Mouse (Mus musculus) thymus, postnatal 14 days (tissue): ENCODE results near the gene AC161166.1.

Experiments used
- DNase-seq: peaks from one replicate; pipeline ENCODE4 v3.0.0; 2021

The AC161166.1 gene

GRCm38 (mm10) chr7:24482208-24483020 lies 29.8 kb downstream of the AC161166.1 start:
- DNase-seq: no peak

GRCm38 (mm10) chr7:24481474-24482207 lies 30.6 kb downstream of the AC161166.1 start, which contains the start of gene Cadm4:
Gene Cadm4, plus strand, starts transcription at chr7:24482023.
- DNase-seq: peak; percentile 92

GRCm38 (mm10) chr7:24480986-24481473 lies 31.2 kb downstream of the AC161166.1 start:
- no peak for DNase-seq

DNA sequence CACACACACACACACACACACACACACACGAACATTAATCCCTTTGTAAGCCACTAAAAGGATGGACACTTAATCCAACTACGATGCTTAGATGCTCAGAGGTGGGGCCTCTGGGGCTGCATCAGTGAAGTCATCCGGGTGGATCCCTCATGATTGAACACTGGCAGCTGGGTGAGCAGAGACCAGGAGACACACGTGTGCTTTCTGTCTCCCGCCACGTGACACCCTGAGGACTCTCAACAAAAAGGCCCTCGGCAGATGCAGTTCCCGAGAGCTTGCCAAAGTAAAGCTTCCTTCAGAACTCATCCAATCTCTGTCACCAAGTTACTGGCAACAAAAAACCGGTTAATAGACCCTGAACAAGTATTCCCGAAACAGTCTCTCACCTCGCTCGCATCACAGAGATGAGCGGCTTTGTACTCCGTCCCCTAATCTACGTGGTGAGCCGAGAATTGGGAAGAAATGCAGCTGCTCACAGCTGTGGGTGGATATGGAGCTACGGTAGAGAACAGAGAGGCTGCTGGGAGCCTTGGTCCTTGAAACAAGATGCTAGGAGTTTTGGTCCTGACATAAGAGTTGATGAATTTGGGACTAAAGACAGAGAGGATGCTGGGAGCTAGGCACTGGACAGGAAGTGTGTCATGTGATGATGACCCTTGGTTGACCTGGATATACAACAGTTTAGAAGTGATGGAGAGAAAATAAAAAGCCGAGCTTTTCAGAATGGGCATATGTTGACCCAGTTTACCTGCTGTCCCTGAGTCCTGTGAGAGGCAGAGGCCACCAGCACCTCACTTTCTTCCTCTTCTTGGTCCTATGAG lies 31.9 kb downstream of the AC161166.1 start:
- DNase-seq: no peak

DNA sequence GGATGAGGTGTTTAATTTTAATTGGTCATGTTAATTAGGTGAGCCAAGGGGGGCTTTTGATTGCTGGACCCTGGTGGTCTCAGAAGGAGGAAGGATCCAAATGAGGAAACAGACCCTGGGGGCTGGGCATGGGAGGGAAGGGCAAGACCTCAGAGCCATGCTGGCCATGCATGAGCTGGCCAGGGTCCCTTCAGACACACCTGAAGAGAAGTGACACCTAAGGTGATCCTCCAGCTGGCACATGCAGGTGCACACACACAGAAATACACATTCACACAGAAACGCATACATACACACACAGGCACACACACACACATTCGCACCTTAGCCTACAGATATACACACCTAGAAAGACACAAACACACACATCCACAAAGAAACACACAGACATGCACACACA lies 32.6 kb downstream of the AC161166.1 start:
- DNase-seq: no peak

GRCm38 (mm10) chr7:24478911-24479310 lies 33.3 kb downstream of the AC161166.1 start:
- no peak for DNase-seq

DNA sequence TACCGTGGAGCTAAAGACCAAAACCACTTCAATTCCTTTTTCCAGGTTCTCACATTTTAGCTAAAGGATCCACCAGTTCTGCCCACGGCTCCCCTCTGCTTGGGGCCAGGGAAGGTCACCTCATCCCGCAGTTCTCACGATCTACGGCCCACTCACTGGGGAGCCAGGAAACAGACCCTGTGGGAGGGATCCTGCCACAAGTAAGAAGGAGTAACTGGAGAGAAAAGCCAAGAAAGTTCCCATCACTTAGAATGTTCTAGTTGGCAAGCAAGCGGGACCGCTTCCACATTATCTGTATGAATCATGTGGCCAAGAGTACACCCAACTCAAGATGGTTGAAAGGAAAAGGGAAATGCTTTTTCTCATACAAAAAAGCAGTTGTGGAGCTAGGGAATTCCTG lies 35.4 kb downstream of the AC161166.1 start:
- no peak for DNase-seq

DNA sequence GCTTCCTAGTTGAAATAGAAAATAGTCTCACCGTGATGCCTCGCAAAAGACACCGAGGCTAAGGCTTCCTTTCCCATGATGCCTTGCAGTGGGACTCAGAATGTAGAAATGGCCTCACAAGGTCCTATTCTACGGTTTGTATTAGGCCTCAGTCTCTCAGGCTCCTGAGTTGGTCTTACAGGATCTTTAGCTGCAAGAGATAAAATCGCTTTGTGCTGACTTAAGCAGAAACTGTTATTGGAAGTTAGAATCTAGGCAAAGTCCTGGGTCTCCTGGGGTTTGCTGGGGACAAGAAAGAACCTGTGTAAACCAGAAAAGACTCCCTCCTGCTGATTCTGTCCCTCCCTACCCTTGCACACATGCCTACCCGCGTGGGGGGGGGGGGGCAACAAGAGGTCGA lies 35.9 kb downstream of the AC161166.1 start:
- no peak for DNase-seq

DNA sequence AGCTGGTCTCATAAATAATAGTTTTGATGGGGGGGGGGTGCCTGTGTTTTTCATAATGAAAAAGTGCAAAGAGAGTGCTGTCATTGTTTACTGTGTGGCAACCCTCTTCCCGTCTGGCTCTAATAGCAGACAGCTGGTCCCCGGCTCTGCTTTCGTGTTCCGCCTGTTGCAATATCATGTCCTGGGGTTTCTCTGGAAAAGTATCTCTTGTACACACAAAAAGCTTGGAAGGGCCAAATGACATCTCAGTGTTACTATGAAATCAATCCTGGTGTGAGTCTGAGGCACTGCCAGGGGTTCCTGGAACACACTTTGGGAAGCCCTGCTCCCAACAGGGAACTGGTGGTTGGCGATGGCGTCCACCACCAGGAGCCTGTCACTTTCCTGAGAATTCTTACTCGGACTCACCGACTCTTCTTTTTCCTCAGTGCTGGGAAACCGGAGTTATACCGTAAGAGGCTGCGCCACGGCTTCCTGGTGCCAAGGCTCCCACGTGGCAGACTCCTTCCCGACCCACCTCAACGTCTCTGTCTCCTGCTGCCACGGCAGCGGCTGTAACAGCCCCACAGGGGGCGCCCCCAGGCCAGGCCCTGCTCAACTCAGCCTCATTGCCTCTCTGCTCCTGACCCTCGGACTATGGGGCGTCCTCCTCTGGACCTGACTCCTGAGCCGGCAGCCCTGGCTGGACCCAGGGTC lies 37.3 kb downstream of the AC161166.1 start:
- DNase-seq: no peak

- peak; percentile 69 for DNase-seq
Observed at GRCm38 (mm10) chr7:24473913-24474529, 38.2 kb downstream of the AC161166.1 start.

DNA sequence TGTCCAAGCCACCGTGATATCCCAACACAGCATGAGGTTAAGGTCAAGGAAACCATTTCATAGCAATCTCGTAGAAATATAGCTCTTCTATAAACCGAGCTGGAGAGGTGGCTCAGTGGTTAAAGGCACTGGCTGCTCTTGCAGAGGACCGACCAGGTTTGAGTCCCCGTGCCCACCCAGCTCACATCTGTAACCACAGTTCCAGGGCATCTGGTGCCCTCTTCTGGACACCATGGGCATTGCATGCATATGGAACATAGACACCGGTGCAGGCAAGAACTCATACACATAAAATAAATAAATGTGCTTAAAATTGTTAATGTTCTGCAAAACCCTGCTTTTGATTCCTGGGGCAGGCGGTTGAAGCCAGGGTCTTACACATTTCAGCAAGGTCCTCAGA lies 39.3 kb downstream of the AC161166.1 start:
- peak; percentile 53 for DNase-seq

GRCm38 (mm10) chr7:24472442-24472841 lies 39.8 kb downstream of the AC161166.1 start:
- DNase-seq: no peak

DNA sequence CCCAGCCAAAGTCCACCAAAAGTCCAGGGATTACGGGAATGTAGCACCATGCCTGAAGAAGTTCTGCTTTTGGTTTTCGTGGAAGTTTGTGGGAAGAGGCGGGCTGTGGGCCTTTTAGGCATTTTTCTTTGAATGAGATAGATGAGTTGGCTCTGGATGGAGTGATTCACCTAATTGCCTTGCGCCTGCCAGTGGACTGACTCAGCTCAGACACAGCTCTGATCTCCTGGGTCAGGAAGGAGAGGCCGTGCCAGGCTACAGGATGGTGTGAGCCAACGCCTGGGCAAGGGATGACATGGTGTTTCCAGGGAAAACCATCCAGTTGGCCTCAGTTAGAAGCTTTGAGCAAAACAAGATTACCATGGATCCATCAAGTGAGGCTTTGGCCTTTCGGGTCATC lies 41.9 kb downstream of the AC161166.1 start:
- no peak for DNase-seq

DNA sequence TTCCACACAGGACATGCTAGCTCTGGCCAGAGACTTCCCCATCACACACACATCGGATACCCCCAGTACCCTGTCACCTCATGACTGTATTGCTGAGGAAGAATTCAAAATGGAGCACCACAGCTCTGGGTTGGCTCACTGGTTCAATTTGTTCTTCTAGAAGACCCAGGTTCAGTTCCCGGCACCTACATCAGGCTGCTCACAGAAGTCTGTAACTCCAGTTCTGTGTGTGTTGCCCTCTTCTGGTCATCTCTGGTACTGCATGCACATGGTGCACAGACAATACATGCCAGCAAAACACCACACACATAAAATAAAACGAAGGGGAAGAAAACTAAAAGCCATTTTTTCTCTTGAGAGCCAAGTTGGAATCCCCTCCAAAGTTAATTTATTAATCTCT lies 43.1 kb downstream of the AC161166.1 start:
- peak; percentile 33 for DNase-seq

DNA sequence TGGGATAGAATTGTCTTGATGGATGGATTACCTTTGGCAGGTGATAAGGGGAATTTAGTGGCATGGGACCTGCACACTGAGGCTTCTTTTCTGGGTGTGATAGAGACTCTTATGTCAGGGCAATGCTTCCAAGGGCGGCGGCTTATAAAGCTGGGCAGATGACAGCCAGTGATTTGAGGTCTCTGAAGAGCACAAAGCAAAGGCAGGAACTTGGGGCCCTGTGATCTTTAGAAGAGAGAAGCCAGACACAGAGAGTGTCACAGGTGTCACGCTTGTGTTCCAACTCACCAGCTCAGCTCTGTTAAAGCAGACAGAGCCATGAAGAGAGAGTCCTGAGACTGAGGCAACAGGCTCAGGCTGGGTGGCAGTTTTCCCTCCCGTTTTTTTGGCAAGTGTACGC lies 44.4 kb downstream of the AC161166.1 start:
- DNase-seq: peak; percentile 55

DNA sequence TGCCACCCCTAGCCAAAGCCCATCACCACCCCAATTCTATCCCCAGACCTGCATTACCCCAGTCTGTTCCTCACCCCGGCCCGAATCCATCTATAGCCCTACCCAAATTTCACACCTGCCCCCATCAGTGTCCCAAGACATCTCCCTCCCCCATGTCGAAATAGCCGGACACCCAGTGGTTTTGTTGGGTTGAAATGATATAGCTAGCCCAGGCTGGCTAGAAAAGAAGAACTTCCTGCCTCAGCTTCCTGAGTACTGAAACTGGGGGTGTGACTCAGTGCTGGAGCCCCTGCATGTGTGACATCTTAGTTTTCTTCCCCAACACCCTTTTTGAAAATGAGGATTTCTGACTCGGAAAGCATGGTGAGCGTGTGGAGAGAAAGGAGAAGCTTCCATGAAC lies 45.4 kb downstream of the AC161166.1 start:
- no peak for DNase-seq

DNA sequence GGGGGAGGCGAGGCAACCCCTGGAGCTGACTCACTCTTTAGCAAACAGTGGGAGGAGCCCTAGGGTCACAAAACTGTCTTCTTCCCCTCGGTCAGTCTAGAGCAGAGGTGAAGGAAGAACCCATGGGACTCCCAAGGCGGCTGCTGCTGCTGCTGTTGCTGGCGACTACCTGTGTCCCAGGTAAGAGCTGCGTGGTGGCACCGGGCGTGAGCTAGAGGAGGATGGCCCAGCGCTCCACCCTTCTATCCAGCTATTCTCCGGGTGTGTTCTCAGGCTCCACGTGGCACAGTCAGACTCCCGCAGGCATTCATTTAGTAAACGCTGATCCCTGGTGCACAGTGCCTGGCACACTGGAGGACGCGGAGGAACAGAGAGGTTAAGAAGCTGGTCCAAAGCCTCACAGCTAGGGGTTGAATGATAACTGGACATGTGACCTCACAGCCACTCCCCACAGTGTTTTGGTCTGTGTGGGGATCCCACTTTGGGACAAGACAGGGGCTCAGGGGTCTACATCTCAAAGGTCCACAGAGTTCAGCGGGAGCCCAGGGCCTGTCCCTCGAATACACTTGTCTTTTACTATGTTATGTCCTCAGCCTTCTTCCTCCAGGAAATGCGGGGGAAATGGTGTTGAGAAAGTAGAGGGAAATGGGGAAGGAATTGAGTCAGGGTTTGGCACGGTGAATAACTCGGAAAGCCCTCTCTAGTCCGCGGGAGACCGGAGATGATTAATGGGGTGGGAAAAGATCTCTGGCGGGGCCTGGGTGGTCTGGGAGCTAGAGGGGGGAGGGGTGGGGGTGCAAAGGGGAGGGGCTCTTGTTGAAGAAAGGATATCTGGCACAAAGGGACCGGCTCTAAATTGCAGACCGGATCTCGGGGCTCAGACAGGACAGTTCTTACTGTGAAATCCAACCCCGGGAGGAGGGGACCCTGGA lies 49.6 kb downstream of the AC161166.1 start, which contains the start of gene Plaur:
Gene Plaur (plus strand): TSS at position 97 of the 932 bp plus-strand sequence.
- DNase-seq: no peak

- no peak for DNase-seq
Observed at GRCm38 (mm10) chr7:24461376-24462051, 50.7 kb downstream of the AC161166.1 start.
